Mouse (Mus musculus): ENCODE measurements around the gene Gm49337. TPM values are rescaled to one million over a fixed set of nuclear protein-coding genes. Genes with fewer than 3 reads are reported as not detected.
"Not testable (repeated sequence)": the region's sequence is repeated elsewhere in the genome, so short reads cannot be mapped to it uniquely, and the experiment has no call there.

The Gm49337 gene
- total RNA-seq, 2 experiments from 2014 or later = 1.4 to 2.9 TPM

- no peak for DNase-seq (ENCODE audit: extremely low spot score in 1 of 2, low spot score in 2 of 2)
- intact Hi-C loops (cut with DNase I) = no loop called here
- Histone ChIP-seq H3K4me3 (peak overlapping the region; percentile 37), H3K27ac (peak overlapping the region; percentile 96)
- TF ChIP-seq CTCF (IDR thresholded peaks at IDR 0.05) = no peak
Measured at GRCm38 (mm10) chr4:116177140-116177539, 4.0 kb downstream of the Gm49337 start.

GRCm38 (mm10) chr4:116182079-116182478 is 8.9 kb downstream of the Gm49337 start:
- no peak overlapping the region for H3K4me3 ChIP-seq
- TF ChIP-seq CTCF (IDR thresholded peaks at IDR 0.05) = no peak
- intact Hi-C loops (cut with DNase I) = no loop called here
- H3K27ac ChIP-seq = no peak overlapping the region
- DNase-seq (ENCODE audit: extremely low spot score in 1 of 2, low spot score in 2 of 2) = no peak

DNA sequence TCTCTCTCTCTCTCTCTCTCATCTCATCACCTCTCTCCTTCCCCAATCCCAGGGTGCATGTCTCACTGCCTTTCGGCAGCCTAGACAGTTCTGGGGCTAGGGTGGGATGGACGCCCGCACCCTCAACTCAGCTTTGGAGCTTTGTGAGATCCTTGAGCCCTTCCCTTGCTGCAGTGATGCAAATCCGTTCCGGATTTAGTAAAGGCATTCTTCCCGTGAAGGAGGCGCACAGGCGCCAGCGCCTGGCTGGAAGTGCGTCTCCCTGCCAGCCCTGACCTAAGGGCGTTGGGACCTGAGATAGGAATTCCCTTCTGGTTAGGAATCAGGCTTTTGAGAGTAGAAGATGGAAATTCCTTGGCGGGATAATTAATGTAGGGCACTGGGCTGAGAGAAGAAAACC is 9.6 kb downstream of the Gm49337 start:
- intact Hi-C loops (cut with DNase I) = no loop called here
- H3K4me3 ChIP-seq = peak overlapping the region; percentile 7
- TF ChIP-seq CTCF (IDR thresholded peaks at IDR 0.05) = no peak
- peak overlapping the region; percentile 74 for H3K27ac ChIP-seq
- no peak for DNase-seq (ENCODE audit: extremely low spot score in 1 of 2, low spot score in 2 of 2)

DNA sequence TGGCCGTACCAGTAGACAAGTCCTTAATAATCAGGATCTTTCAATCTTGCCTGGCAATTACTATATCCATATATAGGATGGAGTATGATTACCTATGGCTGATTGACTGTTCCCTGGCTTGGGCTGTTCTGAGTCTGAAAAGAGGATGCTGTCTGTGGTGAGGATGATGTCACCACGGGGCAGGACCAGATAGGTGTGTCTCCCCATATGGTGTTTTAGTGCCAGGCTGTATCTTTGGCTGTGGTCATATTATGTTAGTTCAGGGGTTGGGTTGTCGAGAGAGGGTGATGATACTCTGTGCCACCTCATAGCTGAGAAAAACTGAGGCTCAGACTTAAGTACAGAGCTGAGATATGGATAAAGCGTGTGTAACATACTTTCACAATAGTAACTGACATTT is 11.9 kb downstream of the Gm49337 start:
- intact Hi-C loops (cut with DNase I) = loop anchor here (5.0 kb wide), 1 partner anchor 48 kb away; no protein-coding TSS in a partner anchor
- TF ChIP-seq CTCF (IDR thresholded peaks at IDR 0.05) = no peak
- Histone ChIP-seq H3K27ac (no peak overlapping the region), H3K4me3 (no peak overlapping the region)
- DNase-seq (ENCODE audit: extremely low spot score in 1 of 2, low spot score in 2 of 2) = no peak

DNA sequence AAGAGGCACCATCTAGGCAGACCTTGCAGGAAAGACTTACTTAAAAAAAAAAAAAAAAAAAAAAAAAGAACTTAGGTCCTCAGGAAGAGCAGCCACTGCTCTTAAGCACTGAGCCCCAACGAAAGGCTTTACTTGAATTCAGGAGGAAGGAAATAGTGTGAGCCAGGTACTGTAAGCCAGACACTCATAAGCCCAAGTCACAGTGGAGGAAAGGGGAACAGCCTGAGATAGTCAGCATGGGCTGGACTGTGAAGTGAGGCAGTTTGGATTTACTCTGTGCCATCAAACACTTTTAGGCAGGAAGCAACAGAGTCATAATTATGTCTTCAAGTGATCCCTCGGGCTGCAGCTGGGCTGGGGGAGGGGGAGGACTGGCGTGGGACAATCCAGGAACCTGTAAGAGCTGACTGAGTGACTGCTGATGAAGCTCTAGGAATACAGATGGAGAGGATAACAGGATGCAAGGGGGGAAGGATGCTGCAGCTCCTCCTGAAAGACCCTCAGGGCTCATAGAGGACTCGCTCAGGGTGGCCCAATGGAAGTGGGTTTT is 19.2 kb downstream of the Gm49337 start:
- TF ChIP-seq CTCF (IDR thresholded peaks at IDR 0.05) = no peak
- no peak for DNase-seq (ENCODE audit: extremely low spot score in 1 of 2, low spot score in 2 of 2)
- H3K27ac ChIP-seq = no peak overlapping the region
- H3K4me3 ChIP-seq = no peak overlapping the region
- intact Hi-C loops (cut with DNase I) = no loop called here

GRCm38 (mm10) chr4:116193583-116194383 is 20.6 kb downstream of the Gm49337 start:
- no peak for DNase-seq (ENCODE audit: extremely low spot score in 1 of 2, low spot score in 2 of 2)

DNA sequence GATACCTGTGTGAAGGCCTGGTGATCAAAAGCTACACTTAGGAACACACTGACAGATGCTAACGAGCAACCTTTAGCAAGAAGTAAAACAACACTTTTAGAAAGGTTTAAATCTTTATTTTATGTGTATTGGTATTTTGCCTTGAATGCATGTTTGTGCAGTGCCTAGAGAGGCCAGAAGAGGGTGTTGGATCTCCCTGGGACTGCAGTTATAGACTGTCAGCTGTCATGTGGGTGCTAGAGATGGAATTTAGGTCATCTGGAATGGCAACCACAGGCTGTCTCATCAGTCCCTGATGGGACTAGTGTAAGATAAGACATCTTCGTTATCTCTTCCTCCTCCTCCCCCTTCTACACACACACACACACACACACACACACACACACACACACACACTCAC is 25.2 kb downstream of the Gm49337 start:
- no peak for DNase-seq (ENCODE audit: extremely low spot score in 1 of 2, low spot score in 2 of 2)
- intact Hi-C loops (cut with DNase I) = no loop called here
- H3K4me3 ChIP-seq = no peak overlapping the region
- TF ChIP-seq CTCF (IDR thresholded peaks at IDR 0.05) = peak; percentile 34
- no peak overlapping the region for H3K27ac ChIP-seq

More at GRCm38 (mm10) chr4:116193583-116194383, 20.6 kb downstream of the Gm49337 start:
- no peak overlapping the region for H3K4me3 ChIP-seq
- 0 out of 2 replicates have a peak overlapping the region, but pooled peaks have one; percentile 11 for H3K27ac ChIP-seq
- no peak for TF ChIP-seq CTCF (IDR thresholded peaks at IDR 0.05)
- intact Hi-C loops (cut with DNase I) = no loop called here

GRCm38 (mm10) chr4:116204422-116204821 is 31.2 kb downstream of the Gm49337 start:
- DNase-seq (ENCODE audit: extremely low spot score in 1 of 2, low spot score in 2 of 2) = no peak
- Histone ChIP-seq H3K4me3 (no peak overlapping the region), H3K27ac (no peak overlapping the region)
- TF ChIP-seq CTCF (IDR thresholded peaks at IDR 0.05) = no peak
- intact Hi-C loops (cut with DNase I) = no loop called here

GRCm38 (mm10) chr4:116206531-116206930 is 33.3 kb downstream of the Gm49337 start:
- intact Hi-C loops (cut with DNase I) = no loop called here
- no peak overlapping the region for H3K4me3 ChIP-seq
- no peak for DNase-seq (ENCODE audit: extremely low spot score in 1 of 2, low spot score in 2 of 2)
- no peak overlapping the region for H3K27ac ChIP-seq
- TF ChIP-seq CTCF (IDR thresholded peaks at IDR 0.05) = no peak

DNA sequence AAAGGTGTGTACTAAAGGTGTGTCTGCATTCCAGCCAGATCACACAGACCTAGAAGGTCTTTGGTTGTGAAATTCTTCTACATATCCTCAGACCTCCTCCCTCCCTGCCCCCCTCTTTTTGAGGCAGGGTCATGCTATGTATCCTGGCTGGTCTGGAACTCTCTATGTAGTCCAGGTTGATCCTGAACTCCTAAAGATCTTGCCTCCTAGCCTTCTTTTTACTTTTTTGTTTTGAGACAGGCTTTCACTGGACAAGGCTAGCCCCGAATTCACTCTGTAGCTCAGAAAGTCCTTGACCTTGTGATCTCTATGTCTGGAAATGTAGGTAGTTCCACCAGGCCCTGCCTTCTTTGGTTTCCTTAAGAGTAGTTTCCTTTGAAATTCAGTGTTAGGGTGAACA is 35.7 kb downstream of the Gm49337 start:
- no peak overlapping the region for H3K4me3 ChIP-seq
- H3K27ac ChIP-seq = no peak overlapping the region
- DNase-seq (ENCODE audit: extremely low spot score in 1 of 2, low spot score in 2 of 2) = no peak
- no peak for TF ChIP-seq CTCF (IDR thresholded peaks at IDR 0.05)
- intact Hi-C loops (cut with DNase I) = no loop called here

DNA sequence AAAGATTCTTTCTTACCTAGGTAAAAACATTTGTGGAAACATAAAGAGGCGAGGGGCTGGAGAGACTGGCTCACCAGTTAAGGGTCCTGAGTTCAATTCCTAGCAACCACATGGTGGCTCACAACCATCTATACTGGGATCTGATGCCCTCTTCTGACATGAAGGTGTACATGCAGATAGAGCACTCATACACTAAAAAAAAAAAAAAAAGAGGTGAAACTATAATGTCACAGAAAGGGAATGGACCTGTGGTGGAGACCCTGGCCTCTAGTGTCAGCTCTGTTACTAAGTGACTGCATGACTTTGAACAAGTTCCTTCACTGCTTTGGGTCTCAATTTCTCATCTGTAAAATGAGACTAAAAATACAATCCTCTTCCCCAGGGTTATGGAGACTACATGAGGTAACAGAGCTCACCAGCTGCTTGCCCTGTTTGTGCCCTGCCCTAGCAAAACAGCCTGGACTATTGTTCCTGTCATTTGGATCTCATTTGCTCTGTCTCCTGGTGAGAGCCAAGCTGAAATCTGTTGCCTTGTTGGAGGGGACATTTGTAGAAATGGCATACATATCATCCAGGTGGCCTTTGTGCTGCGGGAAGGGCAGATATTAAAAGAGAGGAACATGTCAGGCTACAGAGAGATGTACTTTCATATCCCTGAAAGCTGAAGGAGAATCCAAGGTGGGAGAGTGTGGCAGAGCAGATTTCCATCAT is 42.9 kb downstream of the Gm49337 start:
- no peak for DNase-seq (ENCODE audit: extremely low spot score in 1 of 2, low spot score in 2 of 2)
- Histone ChIP-seq H3K27ac (no peak overlapping the region), H3K4me3 (no peak overlapping the region)
- intact Hi-C loops (cut with DNase I) = no loop called here
- no peak for TF ChIP-seq CTCF (IDR thresholded peaks at IDR 0.05)

DNA sequence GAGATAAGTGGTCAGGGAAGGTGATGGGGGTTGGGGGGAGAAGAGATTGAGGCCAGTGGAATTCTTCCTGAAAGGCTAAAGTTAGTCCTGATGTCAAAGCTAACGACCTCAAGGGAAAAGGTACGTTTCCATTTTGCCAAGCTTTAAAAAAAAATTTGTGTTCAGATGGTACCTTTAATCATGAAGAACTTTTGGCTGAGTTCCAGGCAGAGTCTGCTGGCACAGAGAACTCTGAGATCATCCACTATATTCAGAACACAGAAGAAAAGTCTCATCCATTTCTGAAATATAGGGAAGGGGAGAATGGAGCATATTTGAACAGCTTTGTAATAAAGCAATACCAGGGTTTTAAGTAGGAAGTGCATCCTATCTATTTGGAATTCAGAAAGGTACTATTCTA is 43.9 kb downstream of the Gm49337 start:
- intact Hi-C loops (cut with DNase I) = no loop called here

DNA sequence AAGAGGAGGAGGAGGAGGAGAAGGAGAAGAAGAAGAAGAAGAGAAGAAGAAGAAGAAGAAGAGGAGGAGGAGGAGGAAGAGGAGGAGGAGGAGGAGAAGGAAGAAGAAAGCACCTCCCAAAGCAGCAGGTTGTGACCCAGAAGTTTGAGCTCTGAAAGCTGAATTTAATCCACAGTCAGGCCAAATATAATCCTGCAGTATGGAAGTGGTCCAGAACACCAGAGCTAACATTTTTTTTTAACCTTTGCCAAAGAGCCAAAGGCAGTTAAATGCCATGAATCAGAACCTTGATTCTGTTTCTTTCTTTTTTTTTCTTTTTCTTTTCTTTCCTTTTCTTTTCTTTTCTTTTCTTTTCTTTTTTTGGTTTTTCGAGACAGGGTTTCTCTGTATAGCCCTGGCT is 44.5 kb downstream of the Gm49337 start:
- DNase-seq (ENCODE audit: extremely low spot score in 1 of 2, low spot score in 2 of 2); H3K27ac ChIP-seq; intact Hi-C loops (cut with DNase I); H3K4me3 ChIP-seq: not testable (repeated sequence)

More for the DNA sequence above, 43.9 kb downstream of the Gm49337 start:
- Histone ChIP-seq H3K4me3 (no peak overlapping the region), H3K27ac (no peak overlapping the region)
- peak in 1 of 2 experiments; percentile 14 for DNase-seq (ENCODE audit: extremely low spot score in 1 of 2, low spot score in 2 of 2)
- no peak for TF ChIP-seq CTCF (IDR thresholded peaks at IDR 0.05)

Data from left cerebral cortex, adult 2 months (tissue).